Mouse (Mus musculus) cerebral cortex, adult 2 months (tissue): Measurements from ENCODE around the gene Cnksr3.

Experiments used
- WGBS: fragments of 180-500 bp; shearing (Covaris S2); methylation state at CpG from one replicate; pipeline ENCODE4 v1.1.7; 2018; 5-methylcytosine and 5-hydroxymethylcytosine counted together

The Cnksr3 gene

DNA sequence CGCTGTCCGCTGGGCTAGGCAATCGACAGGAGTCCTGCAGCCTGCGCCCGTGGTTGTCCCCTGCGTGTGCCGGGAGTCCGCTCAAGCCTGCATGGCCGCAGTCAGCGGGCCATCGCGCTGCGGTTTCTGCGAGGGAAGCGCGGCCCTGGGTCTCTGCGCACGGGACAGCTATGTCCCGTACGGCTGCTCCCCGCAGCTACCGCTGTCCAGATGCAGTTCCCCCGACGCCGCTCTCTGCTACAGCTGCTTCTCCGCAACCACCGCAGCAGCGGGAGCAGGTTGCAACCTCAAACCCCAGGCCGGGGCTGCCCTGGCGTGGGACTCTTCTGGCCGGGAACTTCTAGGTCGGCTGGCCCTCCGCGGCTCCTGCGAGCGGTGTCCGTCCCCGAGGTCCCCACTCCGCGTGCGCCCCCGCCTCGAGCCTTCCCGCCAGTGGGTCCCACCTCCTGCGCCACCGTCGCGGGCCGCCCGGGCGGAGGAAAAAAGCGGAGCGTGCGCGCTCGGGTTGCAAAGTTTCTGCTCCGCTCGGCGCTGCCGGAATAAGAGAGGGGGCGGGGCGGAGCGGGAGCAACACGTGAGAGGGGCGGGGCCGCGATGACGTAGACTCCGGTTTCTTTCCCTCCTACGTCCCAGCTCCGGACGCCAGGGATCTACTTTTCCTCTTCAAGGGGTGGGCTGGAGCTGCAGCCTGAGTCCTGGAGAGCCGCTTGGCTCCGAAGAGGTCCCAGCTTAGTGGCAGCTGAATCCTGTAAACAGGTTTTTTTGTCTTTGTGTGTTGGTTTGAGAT is at the start of gene Cnksr3:
Gene Cnksr3, minus strand, starts transcription at position 542 of the 787 bp plus-strand sequence.
- under 1% methylated on average over 74 of the region's 74 CpGs for WGBS

DNA sequence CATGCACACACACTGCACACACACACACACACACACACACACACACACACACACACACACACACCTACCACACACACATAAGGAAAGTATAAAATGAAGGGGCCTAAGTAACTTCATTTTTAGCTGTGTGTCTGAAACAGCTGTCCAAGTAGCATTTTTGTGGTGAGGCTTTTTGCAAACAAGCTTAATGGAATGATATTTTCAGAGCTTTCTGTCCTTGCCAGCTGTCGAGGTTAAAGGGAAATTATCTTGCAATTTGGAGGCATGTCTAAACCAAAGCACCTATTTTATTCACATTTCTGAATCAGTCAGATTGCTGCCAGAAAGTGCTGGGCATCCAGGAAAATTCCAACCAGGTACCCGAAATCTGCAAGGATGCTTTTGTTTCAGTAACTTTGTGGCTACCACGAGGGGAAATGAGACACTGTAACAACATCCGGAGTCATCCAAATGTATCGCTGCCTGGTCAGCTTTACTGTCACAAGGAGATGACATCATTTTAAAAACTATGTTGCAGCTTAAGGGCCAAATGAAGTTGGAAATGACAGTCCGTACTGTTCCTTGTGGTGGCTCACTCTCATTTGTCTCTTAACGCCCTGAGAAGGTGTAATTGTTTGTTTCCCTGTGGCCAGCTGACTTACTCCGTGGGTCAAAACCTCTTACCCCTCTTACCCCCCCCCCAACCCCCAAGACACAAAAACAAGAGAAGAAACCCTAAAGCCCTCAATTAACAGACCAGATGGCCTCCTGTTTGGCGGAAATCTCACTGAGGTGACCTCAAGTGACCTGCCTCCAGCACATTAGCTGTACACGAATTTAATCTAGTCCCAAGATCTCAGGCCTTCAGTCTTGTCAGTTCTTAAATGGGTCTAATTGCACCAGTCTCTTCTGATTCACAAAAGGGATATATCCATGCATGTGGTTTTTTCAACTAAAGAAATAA is 48.4 kb upstream of the Cnksr3 start:
- WGBS: 70% methylated on average over 10 of the region's 10 CpGs

DNA sequence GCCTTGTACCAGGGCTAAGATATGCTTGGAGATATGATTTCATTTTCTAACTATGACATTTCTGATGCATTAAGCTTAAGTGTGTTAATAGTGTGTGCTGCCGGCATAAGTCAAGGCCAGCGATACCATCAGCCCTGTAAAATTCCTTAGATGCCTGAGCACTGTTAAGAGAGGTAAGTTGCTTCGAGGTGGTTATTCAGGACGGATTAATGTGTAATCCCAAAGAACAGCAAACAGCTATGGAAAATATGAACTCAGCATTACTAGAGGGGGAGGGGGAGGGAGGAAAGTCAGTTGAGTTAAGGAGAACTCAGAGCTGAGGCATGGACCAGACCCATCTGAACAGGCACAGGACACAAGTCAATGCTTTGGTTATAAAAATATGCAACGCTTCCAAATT is 46.6 kb upstream of the Cnksr3 start:
- WGBS: 91% methylated on average over 5 of the region's 5 CpGs

DNA sequence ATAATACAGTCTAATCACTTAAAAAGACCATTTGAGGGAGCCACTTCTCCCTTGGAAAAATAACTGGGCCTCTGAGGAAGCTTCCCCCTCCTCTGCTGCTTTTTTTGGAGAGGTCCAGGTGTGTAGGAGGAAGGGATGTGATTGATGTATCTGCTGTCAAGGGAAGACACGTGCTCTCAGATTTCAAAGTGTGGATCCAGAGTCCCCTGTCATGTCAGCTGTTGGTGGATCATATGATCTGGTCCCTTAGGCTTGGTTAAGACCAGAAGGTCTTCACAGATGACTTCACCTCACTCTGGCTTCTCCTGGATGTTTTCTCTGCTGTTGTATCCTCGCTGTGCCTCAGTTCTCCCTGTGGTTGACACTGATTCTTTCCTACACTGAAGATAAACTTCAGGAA is 38.4 kb upstream of the Cnksr3 start:
- 87% methylated on average over 2 of the region's 2 CpGs for WGBS

DNA sequence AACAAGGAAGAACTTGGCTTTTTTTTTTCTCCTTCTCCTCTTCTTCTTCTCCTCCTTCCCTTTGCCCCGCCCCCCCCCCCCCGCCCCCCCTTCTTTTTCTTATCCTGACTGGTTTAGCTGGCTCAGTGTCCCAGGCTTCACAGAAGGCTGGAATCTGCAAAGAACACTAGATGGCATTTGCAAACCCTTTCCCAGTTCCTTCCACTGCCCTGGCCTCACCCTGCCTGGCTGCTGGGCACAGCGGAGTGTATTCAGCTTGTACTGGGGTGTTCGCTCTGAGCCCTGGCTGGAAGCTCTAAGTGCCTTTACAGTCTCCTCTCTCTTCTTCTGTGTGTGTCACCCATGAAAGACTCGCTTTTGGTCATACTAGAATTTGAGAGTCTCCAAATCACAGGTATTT is 22.6 kb upstream of the Cnksr3 start:
- WGBS: 43% methylated on average over 4 of the region's 5 CpGs

DNA sequence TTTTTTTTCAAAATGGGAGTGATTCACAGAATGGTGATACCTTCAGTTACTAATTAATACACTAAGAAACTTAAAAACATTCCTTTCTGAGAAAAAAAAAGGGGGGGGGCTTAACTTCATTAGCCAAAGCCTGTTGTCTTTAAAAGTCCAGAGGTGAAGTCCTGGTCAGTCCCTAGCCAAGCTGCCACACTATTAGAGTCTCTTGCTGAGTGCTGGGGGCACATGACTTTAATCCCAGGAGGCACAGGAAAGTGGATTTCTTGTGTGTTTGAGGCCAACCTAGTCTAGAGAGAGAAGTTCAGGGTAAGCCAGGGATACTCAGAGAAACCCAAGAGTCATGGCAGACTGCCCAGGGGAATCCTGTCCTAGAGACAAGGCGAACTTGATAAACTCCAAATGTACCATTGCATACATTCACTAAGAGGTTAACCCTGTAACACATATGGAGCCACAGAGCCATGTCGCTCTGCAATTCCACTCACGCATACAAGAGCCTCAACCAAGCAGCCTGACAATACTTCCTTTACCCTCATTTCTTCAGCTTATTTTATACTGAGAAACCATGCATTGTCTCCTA is 5.6 kb upstream of the Cnksr3 start:
- WGBS: 87% methylated on average over 3 of the region's 3 CpGs

DNA sequence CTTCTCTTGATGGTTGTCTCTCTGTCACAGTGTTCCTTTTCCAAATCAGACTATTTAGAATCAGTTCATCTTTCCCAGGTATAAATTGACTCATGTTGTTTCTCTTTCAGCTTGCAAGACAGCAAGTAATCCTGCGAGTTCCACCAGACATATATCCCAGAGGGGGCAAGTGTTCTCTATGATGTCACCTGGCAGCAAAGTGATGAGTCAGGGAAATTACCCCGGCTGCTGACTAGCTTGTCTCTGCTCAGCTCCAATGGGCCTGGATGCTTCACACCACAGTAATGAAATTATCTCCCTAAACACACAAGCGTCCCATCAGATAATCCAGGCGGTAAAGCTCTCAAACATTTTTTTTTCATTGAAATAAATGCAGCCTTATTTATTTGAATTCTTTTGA is 2.7 kb upstream of the Cnksr3 start:
- 89% methylated on average over 4 of the region's 4 CpGs for WGBS

DNA sequence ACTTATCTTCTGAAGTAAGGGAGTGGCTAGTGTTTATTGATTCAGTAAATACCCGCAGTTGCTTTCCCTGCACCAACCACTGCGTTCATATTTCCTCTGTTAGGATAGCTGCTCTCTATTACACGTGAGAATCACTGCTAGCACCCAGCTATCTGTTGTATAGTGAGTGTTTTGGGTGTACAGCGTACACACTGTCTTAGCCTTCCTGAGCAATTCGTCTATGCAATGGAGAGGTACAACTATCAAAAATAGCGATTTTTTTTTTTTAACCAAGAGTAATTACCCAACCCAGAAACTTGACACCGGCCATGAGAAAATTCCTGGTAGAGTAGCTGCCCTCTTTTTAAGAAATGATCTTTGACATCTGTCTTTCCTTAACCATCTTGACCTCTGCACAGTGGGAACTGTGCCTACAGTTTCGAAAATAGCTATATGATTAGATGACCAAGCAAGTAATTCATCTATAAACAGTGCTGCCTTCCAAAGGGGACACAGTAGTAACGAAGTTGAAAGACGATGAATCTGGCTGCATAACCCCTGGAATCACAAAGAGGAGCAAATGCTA is 1.1 kb upstream of the Cnksr3 start:
- WGBS: 60% methylated on average over 10 of the region's 10 CpGs

DNA sequence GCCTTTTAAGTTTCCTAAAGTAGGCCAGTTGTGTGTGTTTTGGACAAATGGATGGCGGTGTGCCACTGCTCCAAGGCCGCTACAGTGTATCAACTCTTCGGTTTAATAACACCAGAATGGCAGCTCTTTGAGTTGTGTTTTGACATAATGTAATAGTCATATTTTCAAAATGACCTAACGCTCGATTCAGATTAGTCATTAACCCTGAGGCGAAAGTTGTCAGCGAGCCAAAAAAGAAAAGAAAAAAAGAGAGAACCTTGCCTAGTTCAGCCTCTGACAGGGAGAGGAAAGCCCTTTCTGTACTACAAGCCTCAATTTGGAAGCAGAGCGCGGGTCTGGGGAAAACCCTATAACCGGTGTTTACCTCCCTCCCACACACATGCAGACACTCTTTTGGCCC is 500 bp upstream of the Cnksr3 start:
- 9% methylated on average over 10 of the region's 10 CpGs for WGBS

DNA sequence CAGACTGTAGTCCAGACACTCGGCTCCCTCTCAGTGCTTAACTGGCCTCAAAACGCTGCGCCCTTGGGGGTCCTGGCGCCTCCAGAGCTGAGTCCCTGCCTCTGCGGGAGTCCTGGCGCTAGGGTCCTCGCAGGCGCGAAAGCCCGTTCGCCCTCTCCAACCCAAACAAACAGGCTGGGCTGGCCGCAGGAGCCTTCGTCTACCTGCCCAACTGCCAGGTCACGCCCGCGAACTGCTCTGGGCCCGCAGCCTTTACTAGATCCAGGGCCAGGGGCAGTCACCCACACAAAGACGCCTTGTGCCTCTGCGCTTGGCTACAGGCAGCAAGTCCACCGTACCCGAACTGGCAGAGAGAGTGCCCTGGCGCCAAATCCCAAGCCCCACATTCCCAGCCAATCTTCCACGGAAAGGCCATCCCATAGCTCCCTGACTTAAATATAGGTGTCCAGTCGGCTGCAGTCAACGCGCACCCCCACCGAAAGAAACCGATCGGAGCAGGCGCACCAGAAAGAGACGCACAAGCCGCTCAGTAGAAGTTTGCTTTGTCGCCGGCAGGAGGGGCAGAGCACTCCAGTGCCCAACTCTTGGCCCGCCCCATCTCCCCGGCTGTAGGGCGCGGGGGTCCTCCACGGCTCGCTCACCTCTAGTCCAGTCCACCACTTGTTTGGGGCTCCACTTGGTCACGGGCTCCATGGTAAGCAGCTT is 894 bp downstream of the Cnksr3 start:
- WGBS: 1% methylated on average over 41 of the region's 41 CpGs

DNA sequence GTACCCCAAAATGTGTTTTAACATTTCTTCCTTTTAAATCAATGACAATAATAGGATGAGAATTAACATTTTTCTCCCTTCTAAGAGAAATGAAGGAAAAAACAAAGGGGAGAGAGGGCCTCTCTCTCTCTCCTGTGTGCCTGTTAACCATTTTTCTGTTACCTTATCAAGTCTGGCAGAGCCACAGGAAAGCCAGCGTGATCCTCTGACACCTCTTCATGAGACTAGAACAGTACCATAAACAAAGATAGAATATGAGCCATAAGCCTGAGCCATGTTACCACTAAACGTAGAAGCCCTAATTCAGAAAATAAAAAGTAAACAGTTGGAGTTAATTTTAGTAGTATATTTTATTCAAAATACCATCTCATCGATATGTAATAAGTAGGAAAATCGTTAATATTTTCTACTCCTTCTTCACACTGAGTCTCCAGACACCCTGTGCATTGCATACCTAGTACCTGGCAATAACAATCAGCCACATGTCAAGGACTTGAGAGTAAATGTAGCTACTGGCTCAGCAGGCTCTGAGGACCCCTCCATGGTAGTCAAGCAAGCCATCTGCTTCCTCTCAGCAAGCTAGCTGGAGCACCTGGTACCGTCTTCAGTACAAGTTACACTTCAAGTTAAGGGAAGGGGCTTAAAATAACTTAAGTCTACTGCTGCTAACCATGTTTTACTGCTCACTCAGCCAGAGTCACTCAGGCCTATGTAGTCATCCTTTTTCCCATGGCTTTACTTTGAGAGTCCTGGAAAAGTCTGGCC is 2.2 kb downstream of the Cnksr3 start:
- 75% methylated on average over 5 of the region's 5 CpGs for WGBS

DNA sequence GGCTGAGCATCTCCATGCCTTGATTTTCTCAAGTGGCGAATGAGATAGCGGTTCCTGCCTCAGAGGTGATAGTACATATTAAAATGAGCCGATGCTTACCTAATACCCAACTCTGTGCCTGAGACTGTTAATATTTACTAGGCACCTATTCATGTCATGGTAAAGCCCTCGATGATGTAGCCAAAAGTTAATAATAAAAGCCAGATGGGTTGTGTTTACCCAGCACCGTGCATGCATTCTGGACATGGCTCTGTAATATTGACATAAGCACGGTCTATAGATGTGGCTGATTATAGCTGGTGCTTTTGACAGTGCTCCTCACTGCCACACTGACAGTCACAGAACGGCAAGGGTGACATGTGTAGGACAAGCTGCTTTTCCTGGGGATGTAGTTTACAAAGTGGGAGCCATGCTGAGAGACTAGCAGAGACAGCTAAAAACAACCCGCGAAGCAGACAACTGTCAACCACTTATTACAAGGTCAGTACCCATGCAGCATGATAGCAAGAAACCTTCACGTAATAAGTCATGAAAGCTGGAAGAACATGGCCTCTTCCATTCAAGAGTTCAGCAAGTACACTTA is 3.1 kb downstream of the Cnksr3 start:
- WGBS: 83% methylated on average over 10 of the region's 10 CpGs

DNA sequence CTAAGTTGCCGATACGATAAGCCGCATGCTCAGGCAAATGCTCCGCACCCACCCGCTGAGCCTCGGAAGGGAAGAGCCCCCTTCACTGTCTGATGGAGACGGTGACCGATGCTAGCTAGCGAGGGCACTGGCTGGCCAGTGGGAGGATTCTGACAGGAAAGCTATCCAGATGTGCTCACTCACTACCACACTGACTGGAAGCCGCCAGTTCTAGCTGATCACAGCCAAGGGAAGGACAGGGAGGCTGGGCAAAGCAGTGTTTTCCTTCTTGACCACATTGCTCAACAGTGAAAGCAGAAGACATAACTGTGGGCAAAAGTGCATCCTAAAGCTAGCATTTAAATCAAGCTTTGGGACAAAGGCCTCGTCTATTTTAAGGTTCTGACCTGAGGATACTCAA is 4.7 kb downstream of the Cnksr3 start:
- WGBS: 78% methylated on average over 11 of the region's 11 CpGs

DNA sequence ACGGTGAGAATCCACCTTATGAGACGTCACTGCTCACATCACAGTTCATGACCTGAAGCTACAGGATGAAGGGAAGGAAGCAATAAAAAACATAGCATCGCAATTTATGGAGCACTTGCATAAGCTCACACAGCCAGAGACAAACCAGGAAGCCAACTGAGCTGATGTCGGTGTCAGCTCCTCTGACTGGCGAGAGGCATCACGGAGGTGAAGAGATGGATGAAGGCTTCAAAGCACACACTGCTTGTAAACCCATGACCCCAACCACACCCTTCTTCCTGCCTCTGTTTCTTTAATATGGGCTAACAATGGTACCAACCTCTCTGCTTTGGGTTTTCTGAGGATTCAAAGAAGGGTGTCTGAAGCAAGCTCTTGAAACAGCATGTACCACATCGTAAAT is 5.5 kb downstream of the Cnksr3 start:
- 79% methylated on average over 7 of the region's 7 CpGs for WGBS

DNA sequence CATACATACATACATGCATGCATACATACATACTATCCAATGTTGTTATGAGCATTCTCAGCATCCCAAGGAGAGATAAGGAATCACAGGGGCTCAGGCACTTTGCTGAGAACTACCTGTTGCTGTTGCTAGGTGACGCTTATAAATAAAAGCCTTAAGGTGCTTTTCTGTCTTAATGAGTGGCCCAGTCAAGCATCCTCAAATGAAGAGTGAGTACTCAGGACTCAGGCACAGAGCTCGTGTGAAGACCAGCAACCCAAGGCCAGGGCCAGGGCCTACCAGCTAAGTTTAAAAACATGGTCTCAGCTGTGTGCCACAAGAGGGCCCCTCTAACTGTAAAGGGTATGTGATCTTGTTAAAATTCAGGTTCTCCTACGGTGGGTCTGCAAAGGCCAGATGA is 6.5 kb downstream of the Cnksr3 start:
- 90% methylated on average over 3 of the region's 3 CpGs for WGBS

DNA sequence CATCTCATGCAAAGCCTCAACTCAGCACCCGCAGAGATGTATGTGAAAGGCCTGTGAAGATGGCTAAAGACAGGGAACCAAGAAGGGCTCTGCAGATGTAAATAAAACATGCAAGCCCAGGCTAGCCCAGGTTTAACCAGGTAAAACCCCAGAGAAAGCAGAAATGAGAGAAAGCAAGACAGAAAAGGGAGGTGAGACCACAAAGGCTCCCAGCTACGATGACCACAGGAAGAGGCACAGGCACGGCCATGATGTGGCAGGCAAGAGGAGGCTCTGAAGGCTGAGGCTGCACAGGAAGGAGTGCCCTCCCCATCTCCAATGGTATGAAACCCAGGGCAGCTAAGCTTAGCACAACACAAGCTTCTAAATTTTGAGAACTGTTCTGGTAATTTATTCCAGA is 7.1 kb downstream of the Cnksr3 start:
- WGBS: 80% methylated on average over 3 of the region's 3 CpGs

DNA sequence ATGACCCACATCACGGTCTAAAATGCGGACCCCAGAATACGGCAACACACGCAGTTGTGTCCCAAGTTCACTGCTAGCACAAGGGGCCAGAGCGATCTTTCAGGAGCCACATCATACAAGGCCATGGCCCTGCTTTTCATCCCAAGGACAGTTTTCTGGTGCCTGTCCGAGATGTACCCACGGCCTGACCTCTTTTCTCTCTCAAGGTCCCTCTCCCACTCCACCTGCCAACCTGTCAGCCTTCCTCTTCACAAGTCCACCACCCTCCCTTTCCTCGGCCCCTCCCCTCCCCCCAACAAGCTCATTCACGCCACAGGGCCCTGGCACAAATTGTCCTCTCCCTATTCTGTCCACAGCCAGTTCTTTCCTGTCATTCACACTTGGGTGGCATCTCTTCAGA is 9.5 kb downstream of the Cnksr3 start:
- 90% methylated on average over 9 of the region's 9 CpGs for WGBS

DNA sequence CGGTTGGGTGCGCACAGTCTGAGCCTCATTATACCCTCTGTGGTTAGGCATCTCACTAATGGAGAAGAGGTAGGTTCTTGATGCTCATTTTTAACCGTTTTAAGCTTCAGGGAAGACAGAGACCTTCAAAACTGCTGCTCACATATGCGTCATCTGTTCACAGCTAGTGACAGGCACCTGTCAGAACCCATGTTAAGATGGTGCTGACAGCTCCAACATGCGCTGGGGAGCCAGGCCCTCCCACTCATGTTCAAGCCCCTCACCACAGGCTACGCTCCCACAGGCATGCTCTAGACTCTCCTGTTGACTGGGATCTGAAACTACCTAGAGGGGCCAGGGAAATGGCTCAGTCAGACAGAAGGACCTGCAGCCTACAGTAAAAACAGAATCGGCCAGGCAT is 11.4 kb downstream of the Cnksr3 start:
- 86% methylated on average over 7 of the region's 7 CpGs for WGBS

DNA sequence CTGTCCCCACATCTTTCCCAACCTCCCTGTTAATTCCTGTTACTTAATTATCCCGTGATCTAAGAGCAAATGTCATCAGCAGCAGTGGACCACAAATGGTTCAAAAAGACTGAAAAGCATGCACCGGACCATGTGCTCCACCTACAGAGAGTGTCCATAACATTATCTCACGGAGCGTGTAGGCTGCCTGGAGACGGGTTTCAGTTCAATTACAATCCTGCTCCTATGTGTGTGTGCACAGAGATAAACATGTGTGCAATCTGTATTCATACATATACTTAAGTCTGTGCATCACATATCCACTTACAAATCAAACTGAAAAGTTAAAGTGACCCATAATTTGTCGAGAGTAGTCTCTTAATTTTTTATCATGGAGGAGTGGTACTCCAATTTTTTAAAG is 14.3 kb downstream of the Cnksr3 start:
- 85% methylated on average over 6 of the region's 6 CpGs for WGBS

DNA sequence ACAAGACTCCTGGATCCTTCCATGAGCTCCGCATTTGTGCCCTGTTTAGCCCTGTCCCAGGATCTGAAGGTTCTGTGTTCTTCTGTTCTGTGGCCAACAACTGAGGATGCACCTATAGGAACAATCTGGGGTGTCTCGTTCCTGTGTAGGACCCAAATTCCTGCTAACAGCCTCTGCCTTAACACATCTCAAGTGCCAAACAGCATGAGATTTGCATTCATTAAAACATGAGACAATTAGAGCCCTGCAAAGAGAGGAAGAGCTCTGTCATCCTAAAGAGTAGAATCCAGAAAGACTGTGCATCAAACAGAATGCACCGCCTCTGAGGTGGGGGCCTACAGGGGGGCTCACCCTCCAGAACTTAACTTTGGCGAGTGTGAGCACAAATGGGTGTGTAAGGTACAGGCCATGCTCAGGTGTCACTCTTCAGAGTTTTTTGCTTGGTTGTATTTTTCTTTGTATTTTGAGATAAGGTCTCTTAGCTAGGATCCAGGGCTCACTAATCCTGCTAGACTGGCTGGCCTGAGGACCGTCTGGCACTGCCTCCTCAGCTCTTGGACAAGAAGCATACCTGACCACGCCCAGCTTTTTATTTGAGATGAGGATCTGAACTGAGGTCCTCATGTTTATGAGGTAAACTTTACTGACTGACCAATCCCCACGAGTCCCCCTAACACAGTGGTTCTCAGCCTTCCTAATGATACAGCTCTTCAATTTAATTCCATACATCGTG is 15.2 kb downstream of the Cnksr3 start:
- 71% methylated on average over 8 of the region's 8 CpGs for WGBS
